Mouse (Mus musculus) gastrocnemius, postnatal 25 days (tissue): ENCODE data around the gene Adarb2. TPM values are rescaled to one million over a fixed set of nuclear protein-coding genes. Genes with fewer than 3 reads are reported as not detected.

Source experiments
- DNase-seq: peaks from one replicate; pipeline ENCODE4 v3.0.0; 2022
- total RNA-seq, 2 experiments: library from RNA; stranded (reverse); gene quantifications; 1 replicate in 1 of 2; 2 replicates in 1 of 2; pipeline ENCODE4 v1.2.3; 2021

Gene Adarb2
- total RNA-seq, 2 experiments from 2014 or later: not detected

DNA sequence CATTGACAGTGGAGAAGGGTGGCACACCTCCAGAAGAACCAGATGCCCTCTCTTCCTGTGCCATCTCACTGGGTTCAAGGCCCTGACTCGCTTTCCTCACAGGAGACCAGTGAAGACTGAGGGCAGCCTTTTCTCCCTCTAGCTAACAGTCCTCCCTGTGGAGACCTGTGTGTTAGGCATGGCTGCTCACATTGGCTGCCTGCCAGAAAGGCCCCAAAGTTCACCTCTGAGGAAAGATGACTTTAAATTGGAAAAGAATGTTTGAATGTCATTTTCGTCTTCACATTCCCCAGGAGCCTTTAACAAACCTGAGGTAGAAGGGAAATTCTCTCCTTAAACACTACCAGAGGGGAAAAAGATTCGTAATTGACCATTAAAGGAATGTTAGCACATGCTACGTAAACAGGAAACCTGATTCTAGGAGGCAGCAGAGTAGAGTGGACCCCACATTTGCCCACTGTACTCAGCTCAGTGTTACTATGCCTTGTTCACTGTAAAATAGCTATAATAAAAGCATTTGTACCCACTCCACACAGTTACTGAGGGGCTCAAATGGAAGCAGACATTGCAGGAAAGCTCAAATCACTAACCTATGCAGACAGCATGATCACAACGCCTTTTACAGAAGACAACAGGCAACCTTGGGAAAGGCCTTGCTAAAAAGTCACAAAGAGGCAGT, 285.2 kb downstream of the Adarb2 start:
- no peak for DNase-seq

DNA sequence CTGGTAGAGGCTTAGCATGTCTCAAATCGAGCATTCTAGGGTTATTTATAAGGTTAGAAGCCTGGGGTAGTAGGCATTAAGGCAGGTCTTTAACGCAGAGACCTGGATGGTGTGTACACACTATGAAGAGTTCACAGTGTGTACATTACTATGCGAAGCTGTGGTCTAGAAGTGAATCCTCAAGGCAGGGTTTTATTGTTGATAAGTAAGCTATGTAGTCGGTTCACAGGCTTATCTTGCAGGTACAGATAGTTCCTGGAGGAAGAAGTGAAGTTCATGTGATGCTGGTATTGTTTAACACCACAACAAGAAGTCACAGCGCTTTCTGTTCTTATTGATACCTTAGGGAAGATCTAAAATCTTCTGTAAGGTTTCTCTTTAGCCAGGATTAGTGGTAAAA, 290.7 kb downstream of the Adarb2 start:
- DNase-seq: no peak

DNA sequence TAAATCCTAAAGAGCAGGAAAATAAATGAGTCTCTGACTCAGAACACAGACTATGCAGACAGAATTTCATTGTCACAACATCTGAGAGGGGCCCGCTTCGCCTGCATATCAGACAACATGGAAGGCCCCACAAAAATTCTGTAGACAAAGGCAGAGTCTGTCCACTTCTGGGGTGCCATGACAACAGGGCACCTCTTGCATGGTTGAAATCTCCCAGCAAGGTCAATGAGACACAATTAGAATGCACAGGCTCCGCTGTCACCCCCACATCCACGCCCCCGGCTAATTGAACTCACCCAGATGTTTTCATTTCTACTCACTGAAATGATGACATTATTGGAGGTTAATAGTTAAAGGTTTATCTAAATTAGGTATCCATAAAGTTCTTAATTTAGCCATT, 296.9 kb downstream of the Adarb2 start:
- no peak for DNase-seq

DNA sequence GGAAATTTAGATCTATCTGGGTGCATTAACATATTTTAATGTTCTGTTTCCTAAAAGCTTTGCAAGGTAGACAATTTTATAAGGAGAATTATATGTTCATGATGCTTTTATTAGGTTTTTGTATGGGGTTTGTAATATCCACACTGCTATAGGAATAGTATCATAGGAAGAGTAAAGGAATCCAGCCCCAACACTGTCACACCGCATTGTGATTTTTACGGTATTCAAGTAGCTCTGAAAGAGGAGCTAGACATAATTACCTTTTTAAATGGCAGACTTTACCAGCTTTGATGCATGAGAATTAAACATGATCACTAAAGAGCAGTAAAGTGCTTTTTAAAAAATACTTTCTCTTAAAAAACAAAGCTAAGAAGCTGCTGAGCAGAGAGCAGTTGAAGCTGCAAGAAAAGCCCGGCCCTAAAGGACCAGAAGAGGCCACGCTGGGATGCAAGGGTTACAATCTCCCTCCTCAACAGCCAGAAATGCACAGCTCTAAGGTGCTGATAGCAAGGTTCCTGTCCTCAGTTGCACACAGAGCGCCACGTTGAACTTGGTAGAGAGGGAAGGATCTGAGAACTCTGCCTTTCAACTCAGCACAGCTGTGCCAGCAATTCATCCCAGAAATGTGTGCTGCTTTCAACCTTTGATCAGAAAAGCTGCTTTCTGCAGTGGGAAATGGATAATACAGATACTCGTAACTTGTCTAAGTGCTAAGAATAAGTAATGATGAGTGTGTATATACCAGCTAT, 308.6 kb downstream of the Adarb2 start:
- DNase-seq: no peak

DNA sequence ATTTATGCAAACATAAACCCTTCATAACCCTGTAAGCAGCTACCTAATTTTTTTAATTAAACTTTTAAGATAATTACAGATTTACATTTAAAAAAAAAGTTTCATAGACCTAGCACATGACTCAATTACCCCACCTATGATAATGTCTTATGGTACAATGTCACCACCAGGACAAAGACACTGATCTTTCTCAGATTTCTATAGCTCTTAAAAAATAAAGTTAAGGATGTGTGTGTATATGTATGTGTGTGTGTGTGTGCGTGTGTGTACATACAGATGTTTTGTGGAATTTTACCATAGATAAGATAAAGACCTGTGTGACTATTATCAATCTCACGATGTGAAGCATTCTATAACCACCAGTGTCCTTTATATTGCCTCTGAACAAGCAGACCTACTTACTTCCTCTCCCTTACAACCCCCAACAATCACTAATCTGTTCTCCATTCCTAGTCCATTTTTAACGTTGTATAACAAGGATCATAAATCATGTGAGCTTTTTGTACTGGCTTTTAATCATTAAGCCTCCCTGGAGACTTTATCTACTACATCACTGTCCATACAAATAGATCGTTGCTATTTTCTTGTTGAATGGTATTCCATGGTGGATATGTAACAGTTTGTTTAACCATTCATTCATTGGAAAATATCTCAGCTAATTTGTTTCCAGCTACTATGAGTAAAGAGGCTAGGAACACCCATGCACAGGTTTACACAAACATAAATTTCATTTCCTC, 313.5 kb downstream of the Adarb2 start:
- no peak for DNase-seq

DNA sequence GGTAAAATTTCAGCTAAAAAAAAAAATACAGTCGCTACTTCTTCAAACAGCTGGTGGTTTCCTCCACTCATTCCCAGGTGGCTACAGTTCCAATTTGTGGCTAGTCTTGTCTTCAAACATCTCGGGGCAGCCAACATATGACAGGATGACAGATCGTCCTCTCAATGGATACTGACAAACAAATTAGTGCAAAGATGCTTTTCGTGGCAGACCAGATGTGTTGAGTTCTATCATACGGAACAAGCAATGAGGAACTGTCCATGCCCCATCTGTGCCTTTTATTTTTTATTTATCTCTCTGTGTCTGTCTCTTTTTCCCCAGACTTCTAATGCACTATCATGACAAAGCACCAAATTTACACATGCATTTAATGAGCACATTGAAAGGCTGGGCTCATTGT, 316.5 kb downstream of the Adarb2 start:
- DNase-seq: no peak

DNA sequence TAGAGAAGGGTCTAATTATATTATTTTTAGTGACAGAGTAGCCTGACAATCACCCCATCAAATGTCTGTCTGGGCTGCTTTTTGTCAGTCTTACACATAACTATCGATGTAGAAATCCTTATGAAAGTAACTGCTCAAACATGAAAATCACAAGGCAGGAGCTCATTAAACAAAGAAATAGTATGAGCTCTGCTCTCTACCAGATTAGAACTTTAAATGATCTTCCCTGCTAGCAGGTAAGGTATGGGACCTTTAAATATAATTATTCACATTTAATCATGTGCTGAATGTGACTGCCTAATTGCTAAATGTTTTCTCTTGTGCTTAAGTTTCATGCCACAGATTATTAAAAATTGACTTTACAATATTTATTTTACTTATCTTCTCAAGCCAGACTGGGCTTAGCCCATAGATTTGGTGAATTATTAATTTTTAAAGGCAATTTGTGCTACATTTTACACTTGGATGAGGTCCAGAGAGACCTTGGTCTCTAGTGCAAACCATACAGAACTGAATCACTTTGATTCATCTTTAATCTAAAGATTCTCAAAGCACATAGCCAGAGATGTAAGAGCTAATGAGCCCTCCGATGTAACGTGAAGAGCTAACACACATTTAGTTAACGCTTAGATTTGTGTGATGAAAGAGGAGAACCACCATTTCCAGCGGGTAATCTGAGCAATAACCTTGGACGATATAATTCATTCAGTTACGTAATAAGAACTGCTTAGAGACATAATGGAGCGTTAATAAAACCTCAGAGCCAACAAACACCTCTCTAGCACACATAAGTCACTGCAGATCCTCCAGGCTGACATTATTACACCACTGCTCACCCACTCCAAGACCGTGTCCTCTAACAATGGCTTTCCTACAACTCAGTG, 323.3 kb downstream of the Adarb2 start:
- no peak for DNase-seq

DNA sequence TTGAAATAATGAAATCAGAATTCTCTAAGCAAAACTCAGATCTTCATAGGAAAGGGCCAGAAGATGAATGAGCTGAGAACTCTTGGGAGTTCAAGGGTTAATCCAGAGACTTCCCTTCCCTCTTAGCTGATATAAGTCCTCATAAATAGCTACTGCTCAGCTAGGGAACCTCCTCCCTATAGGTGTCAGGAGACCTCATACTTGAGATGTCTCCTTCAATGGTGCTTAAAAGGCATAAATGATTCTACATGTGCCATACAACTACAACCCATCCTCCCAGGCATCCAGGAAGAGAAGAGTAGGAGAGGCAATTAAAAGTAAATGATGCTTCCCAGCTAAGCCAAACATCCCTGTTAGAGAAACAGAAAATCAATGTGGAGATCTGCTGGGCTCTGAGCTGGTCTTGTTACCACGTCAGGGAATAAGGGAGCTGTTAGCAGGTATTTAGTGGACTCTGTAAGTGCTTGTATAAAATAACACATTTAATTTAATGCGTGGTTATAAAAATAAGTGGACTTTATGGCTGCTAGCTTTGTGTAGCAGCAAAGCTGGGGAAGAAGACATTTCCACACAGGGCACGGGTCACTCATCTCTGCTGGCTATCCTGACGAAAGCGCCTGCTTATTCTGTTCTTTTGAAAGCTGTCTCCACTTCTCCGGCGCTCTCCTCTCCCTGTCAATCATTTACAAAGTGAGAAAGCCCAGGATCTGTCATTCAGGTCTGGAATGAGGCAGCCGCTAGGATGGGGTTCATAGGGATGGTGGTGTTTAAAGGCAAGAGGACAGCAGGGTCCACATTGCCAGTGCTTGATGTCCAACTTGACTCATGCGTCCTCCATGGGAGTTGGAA, 331.8 kb downstream of the Adarb2 start:
- no peak for DNase-seq

DNA sequence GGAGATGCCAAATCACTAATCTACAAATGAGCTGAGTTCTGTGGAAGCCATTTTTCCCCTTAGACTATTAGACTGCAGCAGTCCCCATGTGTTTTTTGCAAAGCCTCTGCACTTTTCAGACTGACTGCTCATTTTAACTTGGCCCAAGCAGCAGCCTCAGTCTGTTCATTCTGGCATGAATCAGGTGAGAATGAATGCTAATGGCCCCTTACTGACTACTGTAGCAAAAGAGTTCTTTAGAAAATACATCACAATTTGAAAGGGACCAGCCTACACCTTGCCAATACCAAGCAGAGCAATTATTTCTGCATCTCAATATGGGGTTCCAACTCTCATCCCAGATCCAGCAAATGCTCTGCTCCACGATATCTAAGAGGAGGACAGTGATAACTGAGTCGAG, 335.8 kb downstream of the Adarb2 start:
- DNase-seq: no peak

DNA sequence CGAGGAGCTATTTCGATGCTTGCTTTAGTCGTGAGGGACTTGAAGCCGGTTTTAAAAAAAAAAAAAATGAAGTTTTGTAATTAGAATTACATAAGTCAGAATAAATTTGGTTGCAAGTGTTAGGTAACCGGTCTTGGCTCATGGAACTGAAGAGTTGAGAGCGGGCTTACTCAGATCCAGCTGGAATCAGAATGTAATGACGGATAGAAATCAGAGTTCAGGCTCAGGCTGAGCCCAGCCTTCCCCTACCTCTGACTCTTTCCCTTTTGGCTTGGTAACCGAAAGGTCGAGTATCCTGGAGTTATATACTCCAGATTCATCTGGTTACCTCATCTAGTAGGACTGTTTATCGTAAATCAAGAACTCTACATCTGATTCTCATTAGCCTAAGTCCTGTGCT, 336.2 kb downstream of the Adarb2 start:
- DNase-seq: no peak

DNA sequence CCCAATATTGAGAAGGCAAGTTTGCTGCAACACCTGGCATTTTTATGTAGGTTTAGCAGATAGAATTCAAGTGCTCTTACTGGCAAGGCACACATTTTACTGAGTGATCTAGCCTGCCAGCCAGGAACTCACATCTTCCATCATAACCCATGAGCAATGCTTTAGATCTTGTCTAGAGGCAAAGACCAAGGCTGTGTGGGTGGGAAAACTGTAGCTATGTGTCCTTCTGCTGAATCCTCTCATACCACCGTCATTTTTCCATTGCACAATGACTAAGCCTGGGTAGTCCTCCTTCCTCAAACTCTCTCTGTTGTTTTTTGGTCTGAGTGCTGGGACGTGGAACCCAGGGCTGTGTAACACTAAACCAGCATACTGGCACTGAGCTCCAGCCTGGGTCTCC, 340.0 kb downstream of the Adarb2 start:
- no peak for DNase-seq

DNA sequence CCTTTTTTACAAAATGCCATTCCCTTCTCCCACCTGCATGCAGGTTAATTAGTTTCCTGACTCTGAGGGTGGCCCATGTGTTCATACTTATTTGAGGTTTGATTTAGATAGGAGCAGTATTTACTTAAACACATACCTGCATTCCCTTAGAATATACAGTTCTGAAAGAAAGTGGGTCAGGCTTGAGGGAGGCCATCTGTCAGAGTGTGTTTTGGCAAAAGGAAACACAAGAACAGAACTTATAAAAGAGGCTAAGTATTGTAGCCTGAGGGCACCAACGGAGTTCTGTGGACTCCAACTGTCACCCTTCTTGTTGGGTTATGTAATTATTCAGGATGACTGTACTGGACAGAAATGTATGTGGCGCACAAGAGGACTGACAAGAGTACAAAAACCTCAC, 349.6 kb downstream of the Adarb2 start:
- no peak for DNase-seq

DNA sequence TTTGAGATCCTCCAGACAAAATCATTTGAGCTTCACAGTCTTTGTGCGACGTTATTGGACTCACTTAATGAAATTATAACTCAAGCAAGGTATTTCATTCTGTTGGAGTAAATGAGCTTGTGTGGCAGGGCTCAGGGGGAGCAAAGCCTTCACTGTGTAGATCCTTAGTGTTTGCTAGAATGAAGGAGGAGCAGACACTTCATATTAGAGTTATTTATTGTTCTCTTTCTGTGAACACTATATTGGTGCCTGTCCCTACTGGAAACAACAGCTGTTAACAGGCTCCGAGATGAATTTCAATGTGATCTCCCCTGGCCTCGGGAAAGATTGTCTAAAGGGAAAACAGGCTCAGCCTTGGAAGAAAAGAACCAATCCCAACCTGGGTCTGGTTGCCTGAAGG, 355.1 kb downstream of the Adarb2 start:
- DNase-seq: no peak

DNA sequence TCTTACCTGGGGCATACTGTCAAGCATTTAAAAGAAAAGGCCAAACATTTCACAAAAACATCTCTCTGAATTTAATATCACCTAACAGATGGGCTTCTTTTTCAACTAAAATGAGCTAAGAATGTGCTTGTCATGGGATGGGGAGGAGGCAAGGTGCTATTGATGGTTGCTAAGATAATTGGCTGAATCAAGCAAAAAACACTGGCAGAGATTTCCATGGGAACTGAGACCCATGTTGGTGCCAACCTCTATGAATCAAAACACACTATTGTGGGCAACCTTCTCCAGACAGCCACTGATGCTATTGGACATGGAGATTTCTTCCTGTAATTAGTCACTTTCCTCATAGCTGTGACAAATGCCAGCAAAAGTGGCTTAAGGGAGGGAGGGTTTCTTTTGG, 357.8 kb downstream of the Adarb2 start:
- no peak for DNase-seq

DNA sequence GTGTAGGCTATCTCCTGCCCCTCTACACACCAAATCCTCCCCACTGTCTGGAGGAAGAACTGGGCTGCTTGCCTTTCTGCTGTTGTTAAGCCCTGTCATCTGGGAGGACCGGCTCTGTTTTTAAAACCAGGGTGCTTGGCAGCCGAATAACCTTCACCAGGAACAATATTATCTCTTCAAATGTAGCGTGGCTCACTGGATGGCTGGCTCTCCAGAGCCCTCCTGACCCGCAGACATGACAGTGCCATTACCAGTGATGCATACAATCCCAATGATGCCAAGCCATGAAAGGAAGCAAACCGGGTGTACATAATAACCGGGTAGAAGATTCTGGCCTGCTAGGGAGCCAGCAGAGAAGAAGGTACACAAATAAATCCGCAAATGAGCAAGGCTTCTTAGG, 360.5 kb downstream of the Adarb2 start:
- no peak for DNase-seq

DNA sequence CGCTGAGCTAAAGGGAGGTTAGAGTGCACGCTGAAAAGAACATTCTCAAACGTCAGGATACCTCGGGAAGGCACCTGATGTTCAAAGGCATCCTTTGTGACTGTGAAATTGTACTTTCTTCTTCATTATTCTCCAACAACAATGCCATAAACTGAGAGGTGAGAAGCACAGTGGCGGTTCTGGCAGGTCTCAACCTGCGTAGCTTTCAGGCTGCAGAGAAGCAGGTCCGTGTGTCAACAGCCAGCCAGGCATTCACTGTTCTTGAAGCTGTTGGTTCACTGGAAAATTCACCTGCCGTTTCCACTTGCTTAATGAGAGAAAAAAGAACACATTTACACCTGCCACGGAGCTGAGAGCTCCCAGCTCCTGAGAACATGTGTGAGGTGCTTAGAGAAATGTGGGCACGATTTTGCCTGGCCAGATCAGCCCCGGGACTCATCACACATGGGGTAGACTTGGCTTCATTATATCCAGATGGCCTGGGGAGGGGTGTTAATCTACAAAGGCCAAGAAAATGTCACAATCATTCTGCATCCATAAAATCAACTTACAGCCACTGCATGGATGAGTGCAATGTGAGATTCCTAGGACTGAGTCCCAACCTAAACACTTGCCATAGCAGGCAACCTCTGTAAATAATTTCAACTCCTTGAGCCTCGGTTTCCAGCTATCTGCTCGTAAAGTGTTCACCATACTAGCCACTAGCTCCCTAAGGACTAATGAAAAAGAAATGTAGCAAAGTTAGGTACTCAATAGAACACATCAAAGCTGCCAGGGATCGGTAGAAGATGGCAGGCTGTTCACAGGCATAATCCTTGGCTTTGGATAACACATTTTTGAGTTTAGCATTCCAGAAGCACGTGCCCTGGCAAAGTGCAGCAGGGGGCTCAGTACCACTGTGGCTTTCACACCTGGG, 364.7 kb downstream of the Adarb2 start:
- no peak for DNase-seq

DNA sequence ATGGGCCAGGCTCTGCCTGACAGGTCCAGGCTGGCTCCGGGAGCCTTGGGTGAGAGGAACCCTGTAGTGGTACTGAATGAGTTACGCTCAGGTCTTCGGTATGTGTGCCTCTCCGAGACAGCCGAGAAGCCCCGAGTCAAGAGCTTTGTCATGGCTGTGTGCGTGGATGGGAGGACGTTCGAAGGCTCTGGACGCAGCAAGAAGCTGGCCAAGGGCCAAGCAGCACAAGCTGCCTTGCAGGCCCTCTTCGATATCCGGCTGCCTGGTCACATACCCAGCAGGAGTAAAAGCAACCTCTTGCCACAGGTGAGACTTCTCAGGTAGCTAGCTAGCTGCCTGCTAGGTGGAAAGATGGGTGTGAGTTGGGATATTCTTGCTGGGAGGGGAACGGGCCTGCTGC, 367.6 kb downstream of the Adarb2 start:
- no peak for DNase-seq

DNA sequence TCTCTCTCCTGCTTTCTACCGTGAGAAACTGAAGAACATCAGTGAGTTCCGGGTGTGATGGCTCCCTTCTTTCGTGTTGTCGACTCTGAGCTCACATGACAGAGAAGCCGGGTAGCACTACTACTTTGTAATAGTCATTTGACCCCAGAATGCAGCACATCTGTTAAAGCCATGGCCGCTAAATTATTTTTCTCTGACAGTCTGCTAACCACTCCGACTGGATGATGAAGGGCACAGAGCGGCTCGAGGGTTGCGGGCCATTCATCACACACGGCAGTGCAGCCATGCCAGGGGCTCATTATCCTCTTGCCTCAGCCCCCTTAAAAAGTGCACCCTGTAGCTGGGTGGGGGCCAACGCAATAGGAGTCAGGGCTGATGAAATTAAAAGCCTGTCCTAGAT, 371.2 kb downstream of the Adarb2 start:
- no peak for DNase-seq

DNA sequence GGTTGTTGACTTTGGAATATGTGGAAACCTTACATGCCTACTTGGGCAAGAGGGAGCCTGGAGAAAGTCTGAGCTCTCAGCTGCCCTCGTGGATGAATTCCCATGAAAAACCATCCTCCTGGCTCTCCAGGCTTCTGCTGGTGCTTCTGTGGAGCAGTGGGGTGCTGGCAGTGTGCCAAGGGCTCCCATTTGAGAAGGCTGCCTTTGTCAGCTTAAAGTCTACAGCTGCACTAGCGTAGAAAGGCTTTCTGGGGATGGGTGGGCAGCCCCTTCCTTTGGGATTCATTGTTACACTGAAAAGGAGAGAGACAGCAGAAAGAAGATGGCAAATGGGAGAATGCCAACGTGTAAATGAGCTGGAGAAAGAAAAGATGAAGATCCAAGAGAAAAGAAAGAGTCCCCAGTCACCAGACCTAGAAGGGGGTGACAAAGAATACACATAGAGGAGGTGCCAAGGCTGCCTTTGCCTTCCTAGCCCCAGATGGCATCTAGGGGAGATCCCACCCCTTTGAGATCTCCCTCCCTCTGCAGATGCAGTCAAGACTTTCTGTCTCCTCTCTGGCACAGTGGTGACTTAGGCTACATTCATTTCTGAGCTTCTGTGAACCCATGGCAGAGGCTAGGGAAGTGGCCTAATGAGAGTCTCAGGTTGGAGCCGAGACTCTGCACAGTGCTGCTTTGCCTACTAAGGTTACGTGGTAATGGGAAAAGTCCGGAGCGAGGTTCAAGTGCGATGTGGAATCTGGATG, 381.8 kb downstream of the Adarb2 start:
- no peak for DNase-seq

DNA sequence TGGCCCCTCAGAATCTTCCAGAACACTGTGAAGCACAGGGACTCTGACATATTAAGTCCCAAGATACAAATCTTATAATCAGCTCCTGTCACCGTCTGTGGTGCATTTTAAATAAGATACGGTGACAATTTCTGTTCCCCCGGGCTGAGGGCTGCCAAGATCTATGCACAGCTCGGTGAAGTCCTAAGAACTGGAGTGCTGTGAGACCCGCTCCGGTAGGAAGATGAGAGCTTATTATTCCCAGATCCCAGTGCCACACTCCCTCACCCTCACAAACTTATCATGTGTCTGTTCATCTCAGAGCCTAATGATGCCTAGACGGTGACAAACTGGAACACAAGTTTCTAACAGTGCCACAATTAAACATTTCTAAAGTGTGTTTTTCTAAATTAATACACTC, 384.8 kb downstream of the Adarb2 start:
- DNase-seq: no peak
